Mouse (Mus musculus): ENCODE results near the gene Ncbp2. TPM values are rescaled to one million over a fixed set of nuclear protein-coding genes. Genes with fewer than 3 reads are reported as not detected.

Ncbp2 gene
- polyA plus RNA-seq (2012) = 79.6 and 109 TPM in 2 replicates

GRCm38 (mm10) chr16:31948345-31948774, at the start of gene Ncbp2, which contains the start of gene 0610012G03Rik:
Gene Ncbp2 (plus strand): TSS chr16:31948513.
Gene 0610012G03Rik (minus strand): TSS chr16:31948494.

DNA sequence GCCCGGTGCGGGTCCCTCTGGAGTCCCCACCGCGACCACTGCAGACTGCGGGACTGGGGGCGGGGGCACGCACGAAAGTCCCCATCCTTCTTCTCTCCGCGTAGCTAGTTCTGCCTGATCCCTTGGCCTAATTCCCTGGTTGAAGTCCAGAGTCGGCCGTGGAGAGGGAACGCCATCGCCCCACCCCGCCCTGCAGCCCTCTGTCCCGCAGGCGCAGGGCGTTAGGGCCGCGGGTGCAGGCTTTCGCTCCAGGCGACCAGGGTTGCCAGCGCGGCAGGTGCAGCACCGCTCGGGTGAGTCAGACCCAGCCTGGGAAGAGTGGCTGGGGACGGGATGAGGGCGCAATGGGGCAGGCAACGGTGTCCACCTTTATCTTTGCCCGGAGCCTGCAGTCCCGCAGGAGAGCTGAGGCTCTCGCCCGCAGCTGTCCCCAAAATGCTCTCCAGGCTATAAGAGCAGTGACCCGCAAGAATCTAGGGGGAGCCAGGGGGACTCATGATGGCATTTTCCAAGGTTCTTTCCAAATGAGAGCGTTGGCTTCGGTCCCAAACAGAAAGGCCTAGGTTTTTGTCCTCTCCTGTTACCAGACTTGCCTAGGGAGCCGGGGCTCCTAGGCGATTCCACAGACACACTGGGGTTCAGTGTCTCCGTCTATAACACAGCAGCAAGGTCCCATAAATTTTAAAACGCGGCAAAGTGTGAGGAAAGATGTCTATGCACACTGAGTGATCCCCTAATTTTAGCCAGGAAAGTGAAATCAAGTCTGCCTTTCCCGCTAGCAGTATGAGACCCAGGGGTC, 14.4 kb upstream of the Ncbp2 start, which contains the start of gene Pigz:
Gene Pigz (plus strand): TSS at position 101 of the 799 bp plus-strand sequence.

DNA sequence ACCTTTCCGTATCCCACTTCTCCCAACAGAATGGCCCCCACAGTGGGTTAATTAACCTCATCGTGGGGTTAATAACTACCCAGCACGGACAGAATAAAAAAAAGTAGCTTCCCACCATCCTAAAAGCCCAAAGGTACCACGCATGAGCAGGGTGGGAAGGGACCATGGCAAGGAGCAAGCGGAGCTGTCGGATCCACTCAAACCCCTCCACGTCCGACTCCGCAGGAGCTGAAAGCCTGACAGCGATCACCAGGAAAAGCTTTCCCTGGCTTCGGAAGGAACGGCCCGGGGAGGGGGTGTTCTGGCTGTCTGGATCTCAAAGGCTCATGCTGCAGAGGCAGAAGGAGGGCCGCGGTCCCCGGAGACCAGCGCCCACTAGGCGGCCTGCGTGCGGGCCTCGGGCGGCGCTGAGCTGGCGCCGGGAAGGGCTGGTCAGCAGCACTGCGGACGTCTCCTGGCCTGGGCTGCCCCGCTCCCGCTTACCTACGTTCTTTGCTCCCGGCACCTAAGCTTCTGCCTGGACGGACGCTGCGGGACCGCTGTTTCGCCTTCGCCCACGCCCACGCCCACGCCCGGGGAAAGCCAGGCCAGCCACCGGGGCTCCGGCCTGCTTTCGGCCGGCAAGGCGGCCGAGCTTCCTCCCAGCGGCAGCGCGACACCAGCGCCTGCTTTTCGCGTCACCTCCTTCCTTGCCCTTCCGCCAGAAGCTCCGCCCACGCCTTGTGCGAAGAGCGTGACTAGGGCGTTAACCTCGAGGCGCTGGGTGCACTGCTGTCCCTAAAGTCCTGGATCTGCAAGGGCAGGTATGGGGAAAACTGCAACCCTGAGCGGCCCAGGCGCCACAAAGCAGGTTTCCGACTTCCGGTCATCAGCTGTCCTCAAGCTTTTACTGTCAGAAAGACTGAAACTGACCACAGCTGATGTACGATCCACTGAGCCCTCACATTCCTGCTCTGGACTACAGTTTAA, 54.5 kb downstream of the Ncbp2 start, which contains the start of gene Senp5:
Gene Senp5 (minus strand): TSS at position 779 of the 969 bp plus-strand sequence.

Other genes with a start within 250 kb of the Ncbp2 start
- 0.05 TPM in 1 of 2 replicates, not detected in the other for gene Meltf, start 69.7 kb upstream of the Ncbp2 start, polyA plus RNA-seq (2012)
- 0.05 TPM in 1 of 2 replicates, not detected in the other for gene Pigz, start 14.7 kb upstream of the Ncbp2 start, polyA plus RNA-seq (2012)
- 67.5 and 68.0 TPM in 2 replicates for gene 0610012G03Rik, start within 50 bp of the Ncbp2 start, polyA plus RNA-seq (2012)
- gene Senp5, start 54.8 kb downstream of the Ncbp2 start, polyA plus RNA-seq (2012) = 3.0 and 3.1 TPM in 2 replicates
- 36.0 and 45.3 TPM in 2 replicates for gene Pak2, start 130.8 kb downstream of the Ncbp2 start, polyA plus RNA-seq (2012)
- 37.7 and 38.6 TPM in 2 replicates for gene Pigx, start 151.2 kb downstream of the Ncbp2 start, polyA plus RNA-seq (2012)
- gene Cep19, start 151.3 kb downstream of the Ncbp2 start, polyA plus RNA-seq (2012) = 4.1 and 6.0 TPM in 2 replicates
- 98.7 and 161 TPM in 2 replicates for gene Nrros, start 217.1 kb downstream of the Ncbp2 start, polyA plus RNA-seq (2012)
- gene Bex6, start 231.3 kb downstream of the Ncbp2 start, polyA plus RNA-seq (2012) = 13.1 and 13.8 TPM in 2 replicates

Data from megakaryocyte-erythroid progenitor cell, adult 5 weeks (primary cell).